Mouse (Mus musculus) hindbrain, embryonic 11.5 days (tissue): ENCODE data around the gene Zfp692. TPM values are rescaled to one million over a fixed set of nuclear protein-coding genes. Genes with fewer than 3 reads are reported as not detected.

ENCODE experiments used
- ATAC-seq: fragments of 200-750 bp; cut with Nextera tagmentation; 2 replicates; pipeline ENCODE4 v1.8.0; 2017; ENCODE audit warnings: mild to moderate bottlenecking, moderate TSS enrichment, moderate library complexity; ENCODE audit not compliant: low FRiP score
- DNase-seq: peaks from one replicate; pipeline ENCODE4 v3.0.0-alpha.2; 2015; ENCODE audit warnings: low spot score
- H3K27ac ChIP-seq: fragments of 300-500 bp; sonication (generic); 2 replicates; pipeline ENCODE4 v1.5.1; 2014; ENCODE audit warnings: mild to moderate bottlenecking, low read depth, low read length
- H3K27me3 ChIP-seq: fragments of 300-500 bp; sonication (generic); 2 replicates; pipeline ENCODE4 v1.6.1; 2014; ENCODE audit warnings: mild to moderate bottlenecking, low read length, moderate library complexity, mixed read lengths; ENCODE audit not compliant: control insufficient read depth, insufficient read depth
- H3K36me3 ChIP-seq: fragments of 300-500 bp; sonication (generic); 2 replicates; pipeline ENCODE4 v1.6.1; 2014; ENCODE audit warnings: mild to moderate bottlenecking, low read length, moderate library complexity, mixed read lengths; ENCODE audit not compliant: control insufficient read depth, insufficient read depth
- H3K4me1 ChIP-seq: fragments of 300-500 bp; sonication (generic); replicated peaks from 2 replicates; pipeline ENCODE4 v1.6.1; 2014; ENCODE audit warnings: low read length, mixed read lengths; ENCODE audit not compliant: control insufficient read depth, insufficient read depth
- H3K4me2 ChIP-seq: fragments of 300-500 bp; sonication (generic); replicated peaks from 2 replicates; pipeline ENCODE4 v1.6.1; 2014; ENCODE audit warnings: mild to moderate bottlenecking, low read depth, low read length
- H3K4me3 ChIP-seq: fragments of 300-500 bp; sonication (generic); 2 replicates; pipeline ENCODE4 v1.5.1; 2014; ENCODE audit warnings: low read depth, low read length
- H3K9ac ChIP-seq: fragments of 300-500 bp; sonication (generic); 2 replicates; pipeline ENCODE4 v1.6.1; 2014; ENCODE audit warnings: low read depth, low read length
- H3K9me3 ChIP-seq: fragments of 300-500 bp; sonication (generic); 2 replicates; pipeline ENCODE4 v1.6.1; 2016; ENCODE audit warnings: low read length; ENCODE audit not compliant: control insufficient read depth
- WGBS: fragments of 180-500 bp; shearing (Covaris S2); extraction: QIAGEN DNeasy Blood & Tissue Kit; methylation state at CpG from one replicate; pipeline ENCODE4 v1.1.7; 2014; 5-methylcytosine and 5-hydroxymethylcytosine counted together
- polyA plus RNA-seq: library from polyadenylated mRNA; unstranded; fragments of >200 nt; fragmentation: Nextera tagmentation; extraction: Ambion mirVana; gene quantifications from 2 replicates; pipeline ENCODE4 v1.2.1, GENCODE M21; 2014

Gene Zfp692
- polyA plus RNA-seq, 1 experiment from 2014 or later = 15.5 TPM

GRCm38 (mm10) chr11:58275756-58276155 is 31.1 kb upstream of the Zfp692 start:
- Histone ChIP-seq H3K27me3 (no peaks in the 10 kb centered on the region), H3K4me1 (no peaks in the 10 kb centered on the region), H3K36me3 (no peaks in the 10 kb centered on the region), H3K4me3 (no peak overlapping the region), H3K4me2 (no peak overlapping the region), H3K27ac (no peak overlapping the region), H3K9ac (no peak overlapping the region), H3K9me3 (no peaks in the 10 kb centered on the region)
- WGBS = 73% methylated on average over 4 of the region's 4 CpGs
- ATAC-seq (no peak), DNase-seq (no peak)

- no peak for DNase-seq
- 86% methylated on average over 13 of the region's 13 CpGs for WGBS
- Histone ChIP-seq H3K9me3 (no peaks in the 10 kb centered on the region), H3K4me2 (no peak overlapping the region), H3K4me3 (no peak overlapping the region), H3K9ac (no peak overlapping the region), H3K4me1 (no peaks in the 10 kb centered on the region), H3K36me3 (no peaks in the 10 kb centered on the region), H3K27ac (no peak overlapping the region), H3K27me3 (no peaks in the 10 kb centered on the region)
- no peak for ATAC-seq
Measured at GRCm38 (mm10) chr11:58281970-58282496, 24.8 kb upstream of the Zfp692 start.

DNA sequence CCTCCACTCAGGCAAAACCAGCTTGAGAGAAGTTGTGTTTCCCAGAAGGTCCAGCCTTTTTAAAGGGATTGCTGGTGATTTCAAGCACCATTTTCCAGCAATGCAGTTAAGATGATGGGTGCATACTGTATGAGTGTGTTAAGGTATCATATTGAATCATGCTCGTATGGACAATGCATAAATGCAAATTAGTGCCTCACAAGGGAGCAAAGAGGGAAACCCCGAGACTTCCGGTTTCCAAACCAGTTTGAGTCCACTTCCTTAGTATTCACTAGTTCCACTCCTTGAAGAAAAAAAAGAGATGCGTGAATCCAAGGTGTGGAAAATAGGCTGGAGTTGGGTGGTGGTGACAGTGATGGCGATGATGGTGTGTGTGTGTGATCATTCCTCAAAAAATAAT is 24.4 kb upstream of the Zfp692 start:
- H3K4me3 ChIP-seq = no peak overlapping the region
- DNase-seq = no peak
- no peak for ATAC-seq
- H3K36me3 ChIP-seq = no peaks in the 10 kb centered on the region
- WGBS = 86% methylated on average over 5 of the region's 5 CpGs
- H3K9me3 ChIP-seq = no peaks in the 10 kb centered on the region
- H3K9ac ChIP-seq = no peak overlapping the region
- H3K4me1 ChIP-seq = no peaks in the 10 kb centered on the region
- H3K27me3 ChIP-seq = no peaks in the 10 kb centered on the region
- no peak overlapping the region for H3K27ac ChIP-seq
- no peak overlapping the region for H3K4me2 ChIP-seq

GRCm38 (mm10) chr11:58289992-58290682 is 16.7 kb upstream of the Zfp692 start:
- no peaks in the 10 kb centered on the region for H3K36me3 ChIP-seq
- H3K4me1 ChIP-seq = no peaks in the 10 kb centered on the region
- ATAC-seq (no peak), DNase-seq (no peak)
- H3K4me2 ChIP-seq = no peak overlapping the region
- no peak overlapping the region for H3K27ac ChIP-seq
- no peaks in the 10 kb centered on the region for H3K9me3 ChIP-seq
- no peaks in the 10 kb centered on the region for H3K27me3 ChIP-seq
- no peak overlapping the region for H3K9ac ChIP-seq
- no peak overlapping the region for H3K4me3 ChIP-seq
- WGBS = 76% methylated on average over 9 of the region's 9 CpGs

DNA sequence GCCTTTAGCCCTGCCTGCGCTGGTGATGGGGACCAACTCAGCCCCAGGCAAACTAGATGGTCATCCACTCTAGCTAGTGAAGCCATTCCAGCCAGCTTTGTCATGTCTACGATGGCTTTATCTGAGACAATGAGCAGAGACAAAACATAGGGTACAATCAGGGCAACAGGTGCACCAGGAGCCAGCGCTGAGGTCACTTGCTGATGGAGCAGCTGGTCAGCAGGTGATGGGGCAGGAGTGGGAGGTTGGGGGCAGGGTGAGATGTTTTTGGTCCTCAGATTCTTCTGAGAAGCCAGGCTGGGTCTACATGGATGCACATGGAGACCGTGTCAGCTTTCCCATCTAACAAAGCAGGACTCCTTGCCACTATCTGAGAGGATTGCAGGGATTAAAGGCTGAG is 16.1 kb upstream of the Zfp692 start:
- no peak for DNase-seq
- Histone ChIP-seq H3K27me3 (no peaks in the 10 kb centered on the region), H3K4me3 (no peak overlapping the region), H3K27ac (no peak overlapping the region), H3K4me1 (no peaks in the 10 kb centered on the region), H3K9ac (no peak overlapping the region), H3K9me3 (no peaks in the 10 kb centered on the region), H3K36me3 (no peaks in the 10 kb centered on the region), H3K4me2 (no peak overlapping the region)
- no peak for ATAC-seq
- 72% methylated on average over 4 of the region's 4 CpGs for WGBS

GRCm38 (mm10) chr11:58292791-58293190 is 14.1 kb upstream of the Zfp692 start:
- WGBS = 57% methylated on average over 4 of the region's 4 CpGs

DNA sequence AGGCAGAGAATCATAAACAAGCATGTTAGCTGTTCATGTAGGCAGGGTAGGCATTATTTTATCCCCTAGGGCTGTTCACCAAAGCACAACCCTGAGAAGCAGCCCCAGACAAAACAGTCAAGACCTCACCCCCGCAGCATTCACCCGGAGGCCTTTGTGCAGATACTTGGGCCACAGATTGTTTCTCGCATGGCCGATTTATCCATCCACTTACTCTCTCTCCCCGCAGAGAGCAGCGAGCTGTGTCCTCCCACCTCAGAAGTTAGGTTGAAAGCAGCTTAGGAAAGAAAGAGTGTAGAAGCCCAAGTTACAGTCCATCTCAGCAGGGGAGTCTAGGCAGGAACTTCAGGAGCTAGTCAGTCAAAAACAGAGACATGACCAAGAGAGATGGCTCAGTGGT is 9.5 kb upstream of the Zfp692 start:
- Histone ChIP-seq H3K9ac (no peak overlapping the region), H3K27ac (no peak overlapping the region), H3K27me3 (no peaks in the 10 kb centered on the region), H3K4me2 (no peak overlapping the region), H3K36me3 (no peaks in the 10 kb centered on the region), H3K9me3 (no peaks in the 10 kb centered on the region), H3K4me3 (no peak overlapping the region), H3K4me1 (no peaks in the 10 kb centered on the region)
- no peak for DNase-seq
- ATAC-seq = no peak
- WGBS = 56% methylated on average over 6 of the region's 6 CpGs

More at GRCm38 (mm10) chr11:58292791-58293190, 14.1 kb upstream of the Zfp692 start:
- DNase-seq (no peak), ATAC-seq (no peak)
- Histone ChIP-seq H3K4me1 (no peaks in the 10 kb centered on the region), H3K27ac (no peak overlapping the region), H3K4me2 (no peak overlapping the region), H3K4me3 (no peak overlapping the region), H3K9ac (no peak overlapping the region), H3K36me3 (no peaks in the 10 kb centered on the region), H3K27me3 (no peaks in the 10 kb centered on the region), H3K9me3 (no peaks in the 10 kb centered on the region)

DNA sequence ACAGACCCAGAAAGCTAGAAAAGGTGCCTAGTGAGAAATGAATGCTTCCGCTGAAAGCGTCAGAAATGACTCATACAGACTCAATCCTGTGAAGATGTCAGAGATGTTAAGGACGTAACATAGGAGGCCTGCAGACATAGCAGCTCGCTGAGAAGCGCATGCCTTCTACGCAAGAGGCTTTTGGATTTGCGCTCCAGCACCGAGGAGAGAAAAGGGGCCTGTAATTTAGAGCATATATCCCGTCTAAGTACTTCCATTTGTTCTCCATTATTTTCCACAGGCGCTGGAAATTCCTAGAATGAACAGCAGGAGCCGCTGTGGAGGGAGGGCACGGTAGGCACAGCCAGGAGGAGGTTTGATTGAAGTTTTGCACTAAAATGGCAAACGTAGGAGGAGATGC is 5.8 kb upstream of the Zfp692 start:
- ATAC-seq (peak; percentile 25; the same call in 1 of the 2 replicates), DNase-seq (peak; percentile 89)
- no peak overlapping the region for H3K27ac ChIP-seq
- peak overlapping the region; percentile 34 for H3K4me2 ChIP-seq
- H3K4me3 ChIP-seq = peak overlapping the region; percentile 18
- 15% methylated on average over 13 of the region's 13 CpGs for WGBS
- H3K4me1 ChIP-seq = no peaks in the 10 kb centered on the region
- no peaks in the 10 kb centered on the region for H3K9me3 ChIP-seq
- no peaks in the 10 kb centered on the region for H3K27me3 ChIP-seq
- no peak overlapping the region for H3K9ac ChIP-seq
- no peaks in the 10 kb centered on the region for H3K36me3 ChIP-seq
